Mouse (Mus musculus): ENCODE data around the gene Chchd1. TPM values are rescaled to one million over a fixed set of nuclear protein-coding genes. Genes with fewer than 3 reads are reported as not detected.
A peak's percentile ranks its signal among the peaks of the same experiment; 100 is the strongest.

Chchd1 gene
- polyA plus RNA-seq, 1 experiment, result 54.0 TPM

DNA sequence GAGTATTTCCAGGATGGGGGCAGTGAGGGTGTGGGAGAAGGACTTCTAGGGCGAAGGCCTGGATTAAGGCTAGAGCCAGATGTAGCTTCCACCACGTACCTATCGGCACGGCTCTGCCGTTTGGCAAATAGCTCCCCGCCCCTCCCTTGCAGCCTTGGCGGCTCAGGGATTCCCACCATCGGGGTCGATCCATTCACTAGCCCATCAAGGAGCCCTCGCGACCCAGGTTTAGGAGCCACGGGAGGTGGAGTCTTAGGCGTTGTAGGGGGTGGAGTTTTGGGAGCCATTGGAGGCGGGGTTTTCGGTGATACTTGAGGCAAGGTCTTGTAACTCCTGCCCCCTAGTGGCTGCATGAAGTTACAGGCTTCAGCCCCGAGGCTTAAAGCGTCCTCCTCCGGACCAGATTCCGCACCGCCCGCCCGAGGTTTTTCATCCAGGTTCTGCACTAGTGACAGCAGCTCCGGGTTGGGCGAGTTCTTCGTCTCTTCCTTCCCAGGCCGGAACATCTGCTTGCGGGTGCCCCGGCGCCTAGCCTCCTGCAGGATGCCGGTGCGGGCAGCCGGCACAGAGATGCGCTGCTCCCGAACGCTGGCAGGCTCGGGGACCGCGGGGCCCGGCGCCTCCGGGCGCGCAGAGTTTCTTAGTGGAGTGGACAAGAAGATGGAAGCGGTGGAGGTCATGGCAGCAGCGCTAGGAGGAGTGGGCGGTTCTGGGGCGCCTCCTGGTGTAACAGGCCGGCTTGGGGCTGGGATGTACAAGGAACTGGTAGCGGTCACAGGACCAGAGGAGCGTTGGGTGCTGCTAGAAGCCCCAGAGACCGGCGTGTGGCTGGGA lies 41.8 kb upstream of the Chchd1 start:
- no peaks in the 10 kb centered on the region for H3K36me3 ChIP-seq (ENCODE audit: control insufficient read depth, insufficient read depth, low read length)
- DNase-seq, result peak; percentile 97
- peak overlapping the region; percentile 49 for H3K27ac ChIP-seq (ENCODE audit: insufficient read depth, low read depth, low read length)
- H3K4me3 ChIP-seq (ENCODE audit: insufficient read depth, low read depth, low read length), result peak overlapping the region; percentile 55
- WGBS, result 1% methylated on average over 52 of the region's 52 CpGs
- no peaks in the 10 kb centered on the region for H3K4me1 ChIP-seq (ENCODE audit: control insufficient read depth, insufficient read depth, low read length)
- H3K27me3 ChIP-seq (replicated peaks; ENCODE audit: control insufficient read depth, insufficient read depth, low read length), result no peaks in the 10 kb centered on the region
- TF ChIP-seq CTCF (conservative IDR thresholded peaks at IDR 0.05; ENCODE audit: insufficient read depth, insufficient read length, low read depth, low read length), result peak; percentile 89
- no peak for TF ChIP-seq POLR2A (IDR thresholded peaks at IDR 0.05; ENCODE audit: low read depth, low read length)

DNA sequence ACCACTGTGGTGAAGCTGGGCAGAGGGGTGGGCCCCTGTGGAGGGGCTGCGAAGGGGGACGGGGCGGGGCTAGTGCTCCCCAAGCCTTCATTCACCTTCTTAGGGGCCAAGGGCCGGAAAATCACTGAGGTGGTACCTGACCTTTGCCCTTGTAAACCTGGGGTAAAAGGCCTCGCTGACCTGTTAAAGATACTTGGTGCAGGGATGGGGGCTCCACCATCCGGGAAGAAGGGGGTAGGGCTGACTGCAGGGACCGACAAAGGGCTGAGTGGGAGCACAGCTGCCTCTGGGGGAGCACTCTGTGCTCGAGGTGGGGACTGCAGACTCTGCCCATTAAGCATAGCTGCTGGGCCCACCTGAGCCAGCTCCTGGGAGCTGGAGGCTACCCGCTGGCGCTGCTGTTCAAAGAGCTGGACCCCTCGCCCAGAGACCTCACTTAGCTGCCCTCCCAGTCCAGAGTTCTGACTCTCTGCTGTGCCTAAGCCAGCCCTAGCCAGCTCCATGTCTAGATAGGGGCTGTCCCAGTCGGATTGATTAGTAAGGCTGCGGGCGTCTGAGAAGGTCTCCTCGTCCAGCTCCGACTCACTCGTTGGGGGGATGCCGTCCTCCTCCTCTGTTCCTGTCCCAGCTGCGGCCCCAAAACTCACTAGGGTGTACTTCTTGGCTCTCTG lies 41.0 kb upstream of the Chchd1 start:
- Histone ChIP-seq H3K4me3 (ENCODE audit: insufficient read depth, low read depth, low read length) (peak overlapping the region; percentile 55), H3K27me3 (replicated peaks; ENCODE audit: control insufficient read depth, insufficient read depth, low read length) (no peaks in the 10 kb centered on the region), H3K27ac (ENCODE audit: insufficient read depth, low read depth, low read length) (peak overlapping the region; percentile 49), H3K4me1 (ENCODE audit: control insufficient read depth, insufficient read depth, low read length) (no peaks in the 10 kb centered on the region), H3K36me3 (ENCODE audit: control insufficient read depth, insufficient read depth, low read length) (no peaks in the 10 kb centered on the region)
- 31% methylated on average over 18 of the region's 19 CpGs for WGBS
- DNase-seq, result peak; percentile 74
- TF ChIP-seq CTCF (conservative IDR thresholded peaks at IDR 0.05; ENCODE audit: insufficient read depth, insufficient read length, low read depth, low read length), result no peak
- no peak for TF ChIP-seq POLR2A (IDR thresholded peaks at IDR 0.05; ENCODE audit: low read depth, low read length)

DNA sequence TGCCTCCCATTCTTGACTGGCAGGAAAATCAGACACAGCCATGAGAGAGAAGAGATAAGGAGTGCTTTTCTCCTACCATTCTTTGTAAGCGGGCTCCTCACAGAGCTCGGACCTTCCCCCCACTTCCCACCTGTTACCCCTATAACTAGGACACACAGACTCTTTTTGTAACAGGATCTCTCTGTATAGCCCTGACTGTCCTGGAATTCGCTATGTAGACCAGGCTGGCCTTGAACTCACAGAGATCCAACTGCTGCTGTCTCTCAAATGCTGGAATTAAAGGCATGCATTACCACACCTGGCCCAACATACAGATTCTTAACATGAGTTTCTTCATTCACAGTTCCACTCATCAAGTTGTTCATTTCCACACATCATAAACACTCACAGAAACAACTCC lies 40.1 kb upstream of the Chchd1 start:
- TF ChIP-seq POLR2A (IDR thresholded peaks at IDR 0.05; ENCODE audit: low read depth, low read length), result no peak
- no peak for TF ChIP-seq CTCF (conservative IDR thresholded peaks at IDR 0.05; ENCODE audit: insufficient read depth, insufficient read length, low read depth, low read length)
- Histone ChIP-seq H3K27ac (ENCODE audit: insufficient read depth, low read depth, low read length) (no peak overlapping the region), H3K36me3 (ENCODE audit: control insufficient read depth, insufficient read depth, low read length) (no peaks in the 10 kb centered on the region), H3K27me3 (replicated peaks; ENCODE audit: control insufficient read depth, insufficient read depth, low read length) (no peaks in the 10 kb centered on the region), H3K4me3 (ENCODE audit: insufficient read depth, low read depth, low read length) (no peak overlapping the region), H3K4me1 (ENCODE audit: control insufficient read depth, insufficient read depth, low read length) (no peaks in the 10 kb centered on the region; the same call in 1 of the 2 replicates)
- 100% methylated on average over 3 of the region's 3 CpGs for WGBS
- DNase-seq, result no peak

DNA sequence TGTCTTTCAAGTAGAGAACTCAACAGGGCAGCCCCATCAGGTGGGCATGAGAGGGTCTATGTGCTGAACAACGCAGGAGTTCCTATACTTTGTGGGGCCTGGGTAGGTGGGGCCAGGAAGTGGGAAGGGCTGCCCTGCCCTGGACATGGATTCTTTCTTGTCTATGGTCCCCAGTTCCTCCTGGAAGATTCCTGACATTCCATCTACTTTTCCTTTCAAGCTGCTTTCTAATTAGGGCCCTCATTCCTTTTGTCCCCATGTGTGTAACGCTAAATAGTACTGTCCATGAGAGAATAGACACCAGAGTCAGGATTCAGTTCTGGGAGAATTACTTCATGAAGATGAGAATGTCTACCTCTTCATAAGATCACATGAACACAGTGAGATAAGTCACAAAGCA lies 39.2 kb upstream of the Chchd1 start:
- no peak for DNase-seq
- WGBS, result 64% methylated on average over 2 of the region's 2 CpGs
- no peak overlapping the region for H3K4me3 ChIP-seq (ENCODE audit: insufficient read depth, low read depth, low read length)
- TF ChIP-seq CTCF (conservative IDR thresholded peaks at IDR 0.05; ENCODE audit: insufficient read depth, insufficient read length, low read depth, low read length) (no peak), POLR2A (IDR thresholded peaks at IDR 0.05; ENCODE audit: low read depth, low read length) (no peak)
- no peaks in the 10 kb centered on the region; the same call in 1 of the 2 replicates for H3K4me1 ChIP-seq (ENCODE audit: control insufficient read depth, insufficient read depth, low read length)
- H3K27ac ChIP-seq (ENCODE audit: insufficient read depth, low read depth, low read length), result no peak overlapping the region
- H3K27me3 ChIP-seq (replicated peaks; ENCODE audit: control insufficient read depth, insufficient read depth, low read length), result no peaks in the 10 kb centered on the region
- no peaks in the 10 kb centered on the region for H3K36me3 ChIP-seq (ENCODE audit: control insufficient read depth, insufficient read depth, low read length)

DNA sequence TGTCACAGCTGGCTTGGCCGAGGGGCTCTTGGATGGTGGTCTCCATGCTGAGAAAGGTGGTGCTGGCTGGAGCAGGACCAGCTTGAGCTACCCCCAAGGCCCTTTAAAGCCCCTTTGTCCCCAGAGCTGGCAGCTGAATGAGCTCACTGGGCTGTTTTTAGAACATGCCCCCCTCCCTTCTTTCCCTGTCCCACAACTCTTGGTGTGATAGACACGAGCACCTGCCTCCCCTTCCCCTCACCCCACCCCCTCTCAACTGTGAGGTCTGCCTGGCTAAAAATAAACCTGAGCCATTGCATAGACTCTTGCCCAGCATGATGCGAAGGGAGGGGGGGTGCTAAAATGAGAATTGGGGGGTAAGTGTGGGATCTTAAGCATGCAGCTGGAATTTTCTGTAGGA lies 38.4 kb upstream of the Chchd1 start:
- 52% methylated on average over 3 of the region's 3 CpGs for WGBS
- Histone ChIP-seq H3K27me3 (replicated peaks; ENCODE audit: control insufficient read depth, insufficient read depth, low read length) (no peaks in the 10 kb centered on the region), H3K27ac (ENCODE audit: insufficient read depth, low read depth, low read length) (no peak overlapping the region), H3K4me1 (ENCODE audit: control insufficient read depth, insufficient read depth, low read length) (peaks cover 4% of the 10 kb centered on the region; the same call in 1 of the 2 replicates), H3K4me3 (ENCODE audit: insufficient read depth, low read depth, low read length) (no peak overlapping the region), H3K36me3 (ENCODE audit: control insufficient read depth, insufficient read depth, low read length) (no peaks in the 10 kb centered on the region)
- DNase-seq, result no peak
- TF ChIP-seq CTCF (conservative IDR thresholded peaks at IDR 0.05; ENCODE audit: insufficient read depth, insufficient read length, low read depth, low read length) (no peak), POLR2A (IDR thresholded peaks at IDR 0.05; ENCODE audit: low read depth, low read length) (no peak)

DNA sequence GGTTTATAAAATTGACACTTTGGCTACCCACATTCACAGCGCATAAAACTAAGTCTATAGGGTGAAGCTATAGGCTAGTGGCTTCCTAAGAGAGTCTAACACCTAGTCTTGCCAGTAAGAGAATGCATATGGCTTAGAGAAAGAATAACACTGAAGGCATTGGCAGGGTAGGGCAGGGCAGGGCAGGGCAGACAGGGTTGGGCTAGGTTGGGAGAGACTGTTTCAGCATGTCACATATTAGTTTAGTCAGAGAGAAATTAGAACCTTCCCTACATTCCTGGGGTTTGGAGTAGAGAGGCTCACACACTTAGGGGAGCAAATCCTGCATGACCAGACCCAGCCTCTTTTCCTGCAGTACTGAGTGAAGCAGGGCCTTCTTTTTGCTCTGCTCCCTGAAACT lies 35.3 kb upstream of the Chchd1 start:
- peaks cover 4% of the 10 kb centered on the region; the same call in 1 of the 2 replicates for H3K4me1 ChIP-seq (ENCODE audit: control insufficient read depth, insufficient read depth, low read length)
- WGBS, result 79% methylated on average over 1 of the region's 1 CpGs
- TF ChIP-seq CTCF (conservative IDR thresholded peaks at IDR 0.05; ENCODE audit: insufficient read depth, insufficient read length, low read depth, low read length), result no peak
- TF ChIP-seq POLR2A (IDR thresholded peaks at IDR 0.05; ENCODE audit: low read depth, low read length), result no peak
- no peak overlapping the region for H3K4me3 ChIP-seq (ENCODE audit: insufficient read depth, low read depth, low read length)
- peak overlapping the region; percentile 8 for H3K27ac ChIP-seq (ENCODE audit: insufficient read depth, low read depth, low read length)
- no peaks in the 10 kb centered on the region for H3K36me3 ChIP-seq (ENCODE audit: control insufficient read depth, insufficient read depth, low read length)
- no peak for DNase-seq
- H3K27me3 ChIP-seq (replicated peaks; ENCODE audit: control insufficient read depth, insufficient read depth, low read length), result no peaks in the 10 kb centered on the region
